Mouse (Mus musculus) spleen, adult 12 weeks (tissue): Measurements from ENCODE around the gene Gm12117.

Experiments
- DNase-seq: peaks from one replicate; pipeline ENCODE4 v3.0.0; 2022; ENCODE audit warnings: low spot score

The Gm12117 gene

GRCm38 (mm10) chr11:33276637-33277036, at the start of gene Gm12117:
Gm12117 (minus strand) TSS chr11:33276737.
- no peak for DNase-seq

- DNase-seq, result no peak
These were observed 42.6 kb upstream of the Gm12117 start for GRCm38 (mm10) chr11:33319006-33319611.

- no peak for DNase-seq
These were observed 33.0 kb upstream of the Gm12117 start for GRCm38 (mm10) chr11:33309566-33309965.

- DNase-seq, result no peak
These were observed 24.3 kb upstream of the Gm12117 start for GRCm38 (mm10) chr11:33300859-33301258.

GRCm38 (mm10) chr11:33299371-33299770, 22.8 kb upstream of the Gm12117 start:
- no peak for DNase-seq

- DNase-seq, result no peak
These were observed 20.6 kb upstream of the Gm12117 start for GRCm38 (mm10) chr11:33297121-33297520.

- DNase-seq, result no peak
These were observed 18.9 kb upstream of the Gm12117 start for GRCm38 (mm10) chr11:33295422-33295821.

- DNase-seq, result no peak
These were observed 17.5 kb upstream of the Gm12117 start for GRCm38 (mm10) chr11:33294063-33294462.

- DNase-seq, result no peak
These were observed 2.0 kb upstream of the Gm12117 start for GRCm38 (mm10) chr11:33278571-33278970.

- no peak for DNase-seq
These were observed 1.7 kb downstream of the Gm12117 start for GRCm38 (mm10) chr11:33274816-33275215.

GRCm38 (mm10) chr11:33274294-33274693, 2.2 kb downstream of the Gm12117 start:
- no peak for DNase-seq

GRCm38 (mm10) chr11:33240295-33240694, 36.2 kb downstream of the Gm12117 start:
- no peak for DNase-seq

GRCm38 (mm10) chr11:33234134-33234533, 42.4 kb downstream of the Gm12117 start:
- no peak for DNase-seq

GRCm38 (mm10) chr11:33232056-33232455, 44.5 kb downstream of the Gm12117 start:
- no peak for DNase-seq

GRCm38 (mm10) chr11:33228186-33228585, 48.4 kb downstream of the Gm12117 start:
- no peak for DNase-seq

- DNase-seq, result no peak
These were observed 50.0 kb downstream of the Gm12117 start for GRCm38 (mm10) chr11:33226516-33226915.
